Mouse (Mus musculus) midbrain, embryonic 14.5 days (tissue): ENCODE data around the gene Fam20a. TPM values are rescaled to one million over a fixed set of nuclear protein-coding genes. Genes with fewer than 3 reads are reported as not detected.

Source experiments
- ATAC-seq: fragments of 200-750 bp; cut with Nextera tagmentation; 2 replicates; pipeline ENCODE4 v1.8.0; 2017; ENCODE audit warnings: moderate number of reproducible peaks, moderate library complexity; ENCODE audit not compliant: low FRiP score, low TSS enrichment
- DNase-seq: peaks from one replicate; pipeline ENCODE4 v3.0.0-alpha.2; 2015
- H3K27ac ChIP-seq: fragments of 300-500 bp; sonication (generic); replicated peaks from 2 replicates; pipeline ENCODE4 v1.5.1; 2014; ENCODE audit warnings: mild to moderate bottlenecking, low read depth, low read length, moderate library complexity
- H3K27me3 ChIP-seq: fragments of 300-500 bp; sonication (generic); 2 replicates; pipeline ENCODE4 v1.6.1; 2014; ENCODE audit warnings: low read length, control low read depth, mixed read lengths; ENCODE audit not compliant: control insufficient read depth, insufficient read depth
- H3K36me3 ChIP-seq: fragments of 300-500 bp; sonication (generic); 2 replicates; pipeline ENCODE4 v1.6.1; 2014; ENCODE audit warnings: low read length, control low read depth; ENCODE audit not compliant: control insufficient read depth, insufficient read depth
- H3K4me1 ChIP-seq: fragments of 300-500 bp; sonication (generic); 2 replicates; pipeline ENCODE4 v1.6.1; 2014; ENCODE audit warnings: mild to moderate bottlenecking, antibody characterized with exemption, low read length, control low read depth; ENCODE audit not compliant: control insufficient read depth, insufficient read depth
- H3K4me2 ChIP-seq: fragments of 300-500 bp; sonication (generic); 2 replicates; pipeline ENCODE4 v1.6.1; 2014; ENCODE audit warnings: mild to moderate bottlenecking, low read length, moderate library complexity
- H3K4me3 ChIP-seq: fragments of 300-500 bp; sonication (generic); replicated peaks from 2 replicates; pipeline ENCODE4 v1.5.1; 2014; ENCODE audit warnings: low read depth, low read length
- H3K9ac ChIP-seq: fragments of 300-500 bp; sonication (generic); replicated peaks from 2 replicates; pipeline ENCODE4 v1.6.1; 2014; ENCODE audit warnings: mild to moderate bottlenecking, low read length, moderate library complexity
- H3K9me3 ChIP-seq: fragments of 300-500 bp; sonication (generic); 2 replicates; pipeline ENCODE4 v1.6.1; 2016; ENCODE audit warnings: low read length, control low read depth, mixed read lengths; ENCODE audit not compliant: control insufficient read depth
- WGBS: fragments of 180-500 bp; shearing (Covaris S2); extraction: QIAGEN DNeasy Blood & Tissue Kit; methylation state at CpG from one replicate; pipeline ENCODE4 v1.1.7; 2014; 5-methylcytosine and 5-hydroxymethylcytosine counted together
- polyA plus RNA-seq: library from polyadenylated mRNA; unstranded; fragments of >200 nt; fragmentation: Nextera tagmentation; extraction: Ambion mirVana; gene quantifications from 2 replicates; pipeline ENCODE4 v1.2.1, GENCODE M21; 2014

The Fam20a gene
- polyA plus RNA-seq, 1 experiment from 2014 or later: 3.1 TPM

GRCm38 (mm10) chr11:109707442-109707841 lies 14.6 kb downstream of the Fam20a start:
- Histone ChIP-seq H3K36me3 (no peaks in the 10 kb centered on the region), H3K4me3 (no peak overlapping the region), H3K27me3 (no peaks in the 10 kb centered on the region), H3K27ac (no peak overlapping the region), H3K9me3 (no peaks in the 10 kb centered on the region), H3K4me2 (no peak overlapping the region), H3K4me1 (no peaks in the 10 kb centered on the region), H3K9ac (no peak overlapping the region)
- DNase-seq (no peak), ATAC-seq (no peak)
- WGBS: 74% methylated on average over 3 of the region's 3 CpGs

GRCm38 (mm10) chr11:109706586-109706985 lies 15.5 kb downstream of the Fam20a start:
- H3K9ac ChIP-seq: no peak overlapping the region
- H3K27me3 ChIP-seq: no peaks in the 10 kb centered on the region
- H3K27ac ChIP-seq: no peak overlapping the region
- no peak overlapping the region for H3K4me3 ChIP-seq
- no peak for DNase-seq
- no peaks in the 10 kb centered on the region for H3K4me1 ChIP-seq
- no peaks in the 10 kb centered on the region for H3K9me3 ChIP-seq
- ATAC-seq: no peak
- no peaks in the 10 kb centered on the region for H3K36me3 ChIP-seq
- 89% methylated on average over 4 of the region's 4 CpGs for WGBS
- H3K4me2 ChIP-seq: no peak overlapping the region

- no peak overlapping the region for H3K4me2 ChIP-seq
- ATAC-seq: no peak
- no peak for DNase-seq
- H3K9me3 ChIP-seq: no peaks in the 10 kb centered on the region
- no peaks in the 10 kb centered on the region for H3K4me1 ChIP-seq
- H3K36me3 ChIP-seq: no peaks in the 10 kb centered on the region
- H3K4me3 ChIP-seq: no peak overlapping the region
- WGBS: 81% methylated on average over 9 of the region's 9 CpGs
- H3K27me3 ChIP-seq: no peaks in the 10 kb centered on the region
- H3K9ac ChIP-seq: no peak overlapping the region
- H3K27ac ChIP-seq: no peak overlapping the region
Observed at GRCm38 (mm10) chr11:109706055-109706412, 16.0 kb downstream of the Fam20a start.

- ATAC-seq (no peak), DNase-seq (no peak)
- no peak overlapping the region for H3K9ac ChIP-seq
- H3K4me2 ChIP-seq: no peak overlapping the region
- 83% methylated on average over 9 of the region's 9 CpGs for WGBS
- no peak overlapping the region for H3K27ac ChIP-seq
- no peaks in the 10 kb centered on the region for H3K9me3 ChIP-seq
- no peaks in the 10 kb centered on the region for H3K4me1 ChIP-seq
- H3K4me3 ChIP-seq: no peak overlapping the region
- no peaks in the 10 kb centered on the region for H3K27me3 ChIP-seq
- no peaks in the 10 kb centered on the region for H3K36me3 ChIP-seq
Observed at GRCm38 (mm10) chr11:109705336-109706054, 16.6 kb downstream of the Fam20a start.

- ATAC-seq: no peak
- H3K9me3 ChIP-seq: no peaks in the 10 kb centered on the region
- H3K4me1 ChIP-seq: no peaks in the 10 kb centered on the region
- H3K4me3 ChIP-seq: no peak overlapping the region
- no peak overlapping the region for H3K9ac ChIP-seq
- no peak for DNase-seq
- H3K4me2 ChIP-seq: no peak overlapping the region
- no peaks in the 10 kb centered on the region for H3K27me3 ChIP-seq
- 0 out of 2 replicates have a peak overlapping the region, but pooled peaks have one; percentile 13 for H3K27ac ChIP-seq
- WGBS: 84% methylated on average over 22 of the region's 22 CpGs
- no peaks in the 10 kb centered on the region for H3K36me3 ChIP-seq
Observed at GRCm38 (mm10) chr11:109704311-109705205, 17.5 kb downstream of the Fam20a start.

- H3K36me3 ChIP-seq: no peaks in the 10 kb centered on the region
- H3K4me1 ChIP-seq: no peaks in the 10 kb centered on the region
- no peak for DNase-seq
- H3K9ac ChIP-seq: no peak overlapping the region
- no peak overlapping the region for H3K27ac ChIP-seq
- no peaks in the 10 kb centered on the region for H3K27me3 ChIP-seq
- H3K9me3 ChIP-seq: no peaks in the 10 kb centered on the region
- no peak for ATAC-seq
- WGBS: 82% methylated on average over 9 of the region's 9 CpGs
- no peak overlapping the region for H3K4me3 ChIP-seq
- H3K4me2 ChIP-seq: no peak overlapping the region
Observed at GRCm38 (mm10) chr11:109703845-109704244, 18.2 kb downstream of the Fam20a start.

GRCm38 (mm10) chr11:109702031-109702815 lies 19.9 kb downstream of the Fam20a start:
- H3K9ac ChIP-seq: no peak overlapping the region
- no peak overlapping the region for H3K4me3 ChIP-seq
- ATAC-seq (no peak), DNase-seq (no peak)
- H3K4me1 ChIP-seq: no peaks in the 10 kb centered on the region
- no peak overlapping the region for H3K27ac ChIP-seq
- H3K36me3 ChIP-seq: no peaks in the 10 kb centered on the region
- WGBS: 55% methylated on average over 10 of the region's 10 CpGs
- H3K27me3 ChIP-seq: no peaks in the 10 kb centered on the region
- H3K9me3 ChIP-seq: no peaks in the 10 kb centered on the region
- no peak overlapping the region for H3K4me2 ChIP-seq

GRCm38 (mm10) chr11:109700761-109701160 lies 21.3 kb downstream of the Fam20a start:
- no peak for ATAC-seq
- DNase-seq: no peak

More at GRCm38 (mm10) chr11:109700761-109701160, 21.3 kb downstream of the Fam20a start:
- Histone ChIP-seq H3K36me3 (no peaks in the 10 kb centered on the region), H3K27me3 (no peaks in the 10 kb centered on the region), H3K4me3 (no peak overlapping the region), H3K4me1 (no peaks in the 10 kb centered on the region), H3K4me2 (no peak overlapping the region), H3K9me3 (no peaks in the 10 kb centered on the region), H3K27ac (no peak overlapping the region), H3K9ac (no peak overlapping the region)
- 84% methylated on average over 6 of the region's 6 CpGs for WGBS
